Mouse (Mus musculus): ENCODE results near the gene Pth1r.
A peak's percentile ranks its signal among the peaks of the same experiment; 100 is the strongest.

Gene Pth1r

GRCm38 (mm10) chr9:110746961-110747360, at the start of gene Pth1r:
Pth1r (minus strand) TSS chr9:110747145.
- no peak for DNase-seq (ENCODE audit: low spot score)

GRCm38 (mm10) chr9:110790462-110790861, 43.5 kb upstream of the Pth1r start:
- no peak for DNase-seq (ENCODE audit: low spot score)

- DNase-seq (ENCODE audit: low spot score) = no peak
Observed at GRCm38 (mm10) chr9:110788169-110788568, 41.2 kb upstream of the Pth1r start.

- peak; percentile 48 for DNase-seq (ENCODE audit: low spot score)
Observed at GRCm38 (mm10) chr9:110783611-110784010, 36.7 kb upstream of the Pth1r start.

GRCm38 (mm10) chr9:110781731-110782130, 34.8 kb upstream of the Pth1r start:
- peak; percentile 83 for DNase-seq (ENCODE audit: low spot score)

- DNase-seq (ENCODE audit: low spot score) = peak; percentile 96
Observed at GRCm38 (mm10) chr9:110781256-110781721, 34.3 kb upstream of the Pth1r start.

GRCm38 (mm10) chr9:110779242-110779913, 32.4 kb upstream of the Pth1r start:
- peak; percentile 69 for DNase-seq (ENCODE audit: low spot score)

GRCm38 (mm10) chr9:110778559-110778958, 31.6 kb upstream of the Pth1r start:
- DNase-seq (ENCODE audit: low spot score) = no peak

GRCm38 (mm10) chr9:110778100-110778499, 31.2 kb upstream of the Pth1r start:
- DNase-seq (ENCODE audit: low spot score) = no peak

GRCm38 (mm10) chr9:110775269-110776022, 28.5 kb upstream of the Pth1r start:
- no peak for DNase-seq (ENCODE audit: low spot score)

- DNase-seq (ENCODE audit: low spot score) = no peak
Observed at GRCm38 (mm10) chr9:110774403-110775268, 27.7 kb upstream of the Pth1r start.

- no peak for DNase-seq (ENCODE audit: low spot score)
Observed at GRCm38 (mm10) chr9:110772336-110772735, 25.4 kb upstream of the Pth1r start.

- no peak for DNase-seq (ENCODE audit: low spot score)
Observed at GRCm38 (mm10) chr9:110763405-110763804, 16.5 kb upstream of the Pth1r start.

GRCm38 (mm10) chr9:110762763-110763162, 15.8 kb upstream of the Pth1r start:
- no peak for DNase-seq (ENCODE audit: low spot score)

- DNase-seq (ENCODE audit: low spot score) = no peak
Observed at GRCm38 (mm10) chr9:110760886-110761285, 13.9 kb upstream of the Pth1r start.

GRCm38 (mm10) chr9:110759265-110759664, 12.3 kb upstream of the Pth1r start:
- peak; percentile 76 for DNase-seq (ENCODE audit: low spot score)

GRCm38 (mm10) chr9:110758605-110759004, 11.7 kb upstream of the Pth1r start:
- DNase-seq (ENCODE audit: low spot score) = no peak

GRCm38 (mm10) chr9:110757816-110758215, 10.9 kb upstream of the Pth1r start:
- no peak for DNase-seq (ENCODE audit: low spot score)

- no peak for DNase-seq (ENCODE audit: low spot score)
Observed at GRCm38 (mm10) chr9:110753773-110754172, 6.8 kb upstream of the Pth1r start.

- no peak for DNase-seq (ENCODE audit: low spot score)
Observed at GRCm38 (mm10) chr9:110752917-110753435, 6.0 kb upstream of the Pth1r start.

- DNase-seq (ENCODE audit: low spot score) = no peak
Observed at GRCm38 (mm10) chr9:110751412-110751811, 4.5 kb upstream of the Pth1r start.

All from embryo, embryonic 10.5 days (tissue).